11 mouse cellular contexts compared by ENCODE assay signal in the genomic region with DNA sequence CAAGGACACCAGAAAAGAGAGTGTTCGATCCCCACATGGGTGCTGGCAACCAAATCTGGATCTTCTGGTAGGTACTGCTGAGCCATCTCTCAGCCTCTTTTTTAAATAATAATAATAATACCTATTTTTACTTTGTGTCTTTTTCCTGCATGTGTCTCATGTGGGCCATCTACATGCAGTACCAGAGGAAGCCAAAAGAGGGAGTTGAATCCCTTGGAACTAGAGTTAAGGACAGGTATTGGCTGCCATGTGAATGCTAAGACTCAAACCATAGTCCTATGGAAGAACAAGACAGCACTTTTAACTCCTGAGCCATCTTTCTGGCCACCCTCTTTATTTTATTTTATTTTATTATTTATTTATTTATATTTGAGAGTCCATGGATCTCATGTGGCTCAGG. TPM values are rescaled to one million over a fixed set of nuclear protein-coding genes. Genes with fewer than 3 reads are reported as not detected.
DNase-seq lines count a peak whose midpoint lies in the region; ATAC-seq and TF ChIP-seq lines count a peak whose summit lies in the region.
"Had no signal": no experiment of that assay in that cellular context is flagged by ENCODE, and none has a peak within 500 bp of the region (broad histone marks: within the 10 kb centered on the region; RNA-seq: fewer than 3 reads in every experiment).

No protein-coding gene starts in this region.

- H3K4me3 ChIP-seq in kidney, embryonic 14.5 days (ENCODE audit: low read length) = no peak overlapping the region
- H3K4me3 ChIP-seq in MEL (ENCODE audit: control insufficient read depth in 1 of 2, insufficient read depth in 1 of 2, low read depth in 2 of 2, low read length in 2 of 2) = no peak overlapping the region
- no peak overlapping the region for H3K4me3 ChIP-seq in liver, embryonic 13.5 days (replicated peaks)
- H3K4me3 ChIP-seq in forebrain, embryonic 13.5 days = no peak overlapping the region
- H3K4me3 ChIP-seq: heart, embryonic 13.5 days had no signal

- H3K9ac ChIP-seq in kidney, embryonic 14.5 days (ENCODE audit: low read depth, low read length) = no peak overlapping the region
- no peak overlapping the region for H3K9ac ChIP-seq in MEL (ENCODE audit: control insufficient read depth, low read depth, low read length, poor library complexity, severe bottlenecking)
- H3K9ac ChIP-seq in liver, embryonic 13.5 days = no peak overlapping the region
- no peak overlapping the region for H3K9ac ChIP-seq in forebrain, embryonic 13.5 days
- H3K9ac ChIP-seq: heart, embryonic 13.5 days had no signal

- no peak for TF ChIP-seq EP300 in MEL (IDR thresholded peaks at IDR 0.05; ENCODE audit: low read depth in 1 of 2, low read length in 2 of 2)

- no peak overlapping the region for H3K27ac ChIP-seq in kidney, embryonic 14.5 days (ENCODE audit: low read depth, low read length)
- H3K27ac ChIP-seq in MEL (ENCODE audit: control insufficient read depth, low read depth, low read length) = no peak overlapping the region
- no peak overlapping the region for H3K27ac ChIP-seq in liver, embryonic 13.5 days
- no peak overlapping the region for H3K27ac ChIP-seq in forebrain, embryonic 13.5 days
- H3K27ac ChIP-seq: heart, embryonic 13.5 days had no signal

- peaks cover 8% of the 10 kb centered on the region for H3K4me1 ChIP-seq in kidney, embryonic 14.5 days (ENCODE audit: control insufficient read depth, insufficient read depth, low read length)
- H3K4me1 ChIP-seq in MEL (ENCODE audit: control insufficient read depth in 1 of 2, insufficient read depth in 2 of 2, low read length in 2 of 2) = no peaks in the 10 kb centered on the region
- peaks cover 15% of the 10 kb centered on the region for H3K4me1 ChIP-seq in liver, embryonic 13.5 days (replicated peaks)
- H3K4me1 ChIP-seq in forebrain, embryonic 13.5 days = peaks cover 28% of the 10 kb centered on the region

- H3K27me3 ChIP-seq in kidney, embryonic 14.5 days (ENCODE audit: control insufficient read depth, insufficient read depth, low read length) = no peaks in the 10 kb centered on the region
- H3K27me3 ChIP-seq in MEL (ENCODE audit: control insufficient read depth in 1 of 2, insufficient read depth in 2 of 2, low read length in 2 of 2) = no peaks in the 10 kb centered on the region
- H3K27me3 ChIP-seq in liver, embryonic 13.5 days = no peaks in the 10 kb centered on the region
- no peaks in the 10 kb centered on the region for H3K27me3 ChIP-seq in forebrain, embryonic 13.5 days
- H3K27me3 ChIP-seq: heart, embryonic 13.5 days had no signal

- DNase-seq in kidney, adult 9 months = peak; percentile 69
- DNase-seq in B cell, adult 2 months = peak; percentile 48 to 60
- DNase-seq in MEL (ENCODE audit: low read depth, low spot score) = peak; percentile 82
- peak; percentile 37 for DNase-seq in liver, embryonic 13.5 days
- no peak for DNase-seq in urinary bladder, postnatal 36 days (ENCODE audit: low spot score in 2 of 2)
- no peak for DNase-seq in urinary bladder, postnatal 25 days (ENCODE audit: low spot score)
- DNase-seq: cerebellum, adult 2 months had no signal

- no peaks in the 10 kb centered on the region; the same call in 1 of the 2 replicates for H3K79me2 ChIP-seq in MEL (ENCODE audit: control insufficient read depth, insufficient read depth, low read length, poor library complexity)

- ATAC-seq in kidney, embryonic 14.5 days (ENCODE audit: low FRiP score, low TSS enrichment) = no peak
- ATAC-seq in liver, embryonic 13.5 days (ENCODE audit: low read depth) = no peak
- ATAC-seq in forebrain, embryonic 13.5 days = no peak

- peaks cover 20% of the 10 kb centered on the region for H3K36me3 ChIP-seq in kidney, embryonic 14.5 days (ENCODE audit: control insufficient read depth, insufficient read depth, low read length)
- H3K36me3 ChIP-seq in MEL (ENCODE audit: control insufficient read depth in 1 of 2, insufficient read depth in 2 of 2, low read length in 2 of 2) = no peaks in the 10 kb centered on the region
- peaks cover 32% of the 10 kb centered on the region for H3K36me3 ChIP-seq in liver, embryonic 13.5 days
- H3K36me3 ChIP-seq in forebrain, embryonic 13.5 days (ENCODE audit: poor library complexity, severe bottlenecking) = peaks cover 34% of the 10 kb centered on the region

- TF ChIP-seq POLR2A in MEL (IDR thresholded peaks at IDR 0.05; ENCODE audit: control insufficient read depth in 1 of 2, insufficient read depth in 1 of 2, low read depth in 1 of 2, low read length in 2 of 2, poor library complexity in 1 of 2) = no peak

- peak; percentile 76 for TF ChIP-seq RAD21 in MEL (IDR thresholded peaks at IDR 0.05; ENCODE audit: low read depth, low read length)

- no peaks in the 10 kb centered on the region for H3K9me3 ChIP-seq in kidney, embryonic 14.5 days (ENCODE audit: control insufficient read depth, low read length)
- H3K9me3 ChIP-seq in MEL (replicated peaks; ENCODE audit: insufficient read depth, low read length) = no peaks in the 10 kb centered on the region
- H3K9me3 ChIP-seq in liver, embryonic 13.5 days (replicated peaks) = no peaks in the 10 kb centered on the region
- H3K9me3 ChIP-seq in forebrain, embryonic 13.5 days (replicated peaks) = no peaks in the 10 kb centered on the region
- H3K9me3 ChIP-seq: heart, embryonic 13.5 days had no signal

- no peak overlapping the region for H3K4me2 ChIP-seq in kidney, embryonic 14.5 days (replicated peaks; ENCODE audit: low read depth, low read length)
- no peak overlapping the region for H3K4me2 ChIP-seq in liver, embryonic 13.5 days
- H3K4me2 ChIP-seq in forebrain, embryonic 13.5 days = no peak overlapping the region
- H3K4me2 ChIP-seq: heart, embryonic 13.5 days had no signal

- TF ChIP-seq CTCF in MEL (IDR thresholded peaks at IDR 0.05 in 2 of 3, conservative IDR thresholded peaks at IDR 0.05 in 1 of 3; ENCODE audit: control insufficient read depth in 1 of 3, insufficient read depth in 1 of 3, low read depth in 2 of 3, low read length in 3 of 3, poor library complexity in 1 of 3, severe bottlenecking in 1 of 3) = peak; percentile 1 to 65 (median 63); a peak in 4 of 6 replicates

- 94% methylated on average over 1 of the region's 1 CpGs for WGBS in kidney, embryonic 14.5 days
- 82% methylated on average over 1 of the region's 1 CpGs for WGBS in liver, embryonic 13.5 days (ENCODE audit: insufficient replicate concordance)
- WGBS in forebrain, embryonic 13.5 days = 100% methylated on average over 1 of the region's 1 CpGs

TF ChIP-seq in MEL, 35 proteins besides CTCF, POLR2A, EP300 and RAD21 (continues in another document):
- no peak for TF ChIP-seq MAZ (IDR thresholded peaks at IDR 0.05; ENCODE audit: low read depth, low read length)
- no peak for TF ChIP-seq USF2 (IDR thresholded peaks at IDR 0.05; ENCODE audit: borderline replicate concordance in 1 of 2, insufficient read depth in 1 of 2, low read depth in 1 of 2, low read length in 2 of 2)
- TF ChIP-seq GABPA (IDR thresholded peaks at IDR 0.05; ENCODE audit: low read depth, low read length) = no peak
- no peak for TF ChIP-seq MEF2A (IDR thresholded peaks at IDR 0.05; ENCODE audit: extremely low read depth, insufficient replicate concordance, low read depth, low read length, poor library complexity, severe bottlenecking)
- TF ChIP-seq POLR2AphosphoS5 (IDR thresholded peaks at IDR 0.05; ENCODE audit: borderline replicate concordance, low read depth, low read length) = no peak
- no peak for TF ChIP-seq BHLHE40 (IDR thresholded peaks at IDR 0.05; ENCODE audit: borderline replicate concordance, low read depth, low read length)
- no peak for TF ChIP-seq CHD2 (IDR thresholded peaks at IDR 0.05; ENCODE audit: low read length)
- TF ChIP-seq ZNF384 (IDR thresholded peaks at IDR 0.05; ENCODE audit: low read depth, low read length) = no peak
- no peak for TF ChIP-seq ZKSCAN1 (IDR thresholded peaks at IDR 0.05; ENCODE audit: low read depth, low read length)
- TF ChIP-seq ELF1 (IDR thresholded peaks at IDR 0.05; ENCODE audit: low read depth, low read length) = no peak
- no peak for TF ChIP-seq ZMIZ1 (IDR thresholded peaks at IDR 0.05; ENCODE audit: low read depth, low read length)
- TF ChIP-seq TBP (IDR thresholded peaks at IDR 0.05; ENCODE audit: low read depth, low read length) = no peak
- 0 out of 2 replicates have a peak, but pooled peaks have one; percentile 28 for TF ChIP-seq MXI1 (IDR thresholded peaks at IDR 0.05; ENCODE audit: low read depth, low read length)
- no peak for TF ChIP-seq NELFE (IDR thresholded peaks at IDR 0.05; ENCODE audit: low read depth, low read length)
- TF ChIP-seq TCF12 (IDR thresholded peaks at IDR 0.05; ENCODE audit: low read depth, low read length) = no peak
- TF ChIP-seq ZC3H11A (IDR thresholded peaks at IDR 0.05; ENCODE audit: low read depth, low read length) = peak; percentile 58
- no peak for TF ChIP-seq MYB (IDR thresholded peaks at IDR 0.05; ENCODE audit: low read depth, low read length)
- TF ChIP-seq MYC (IDR thresholded peaks at IDR 0.05; ENCODE audit: low read depth, low read length) = 0 out of 2 replicates have a peak, but pooled peaks have one; percentile 58

RNA-seq across cellular contexts. Expression of a gene that starts 3.3 kb away (rescaled TPM):
- polyA plus RNA-seq in kidney, embryonic 14.5 days (2014; fragmentation: Nextera tagmentation; extraction: Ambion mirVana) = 63.1 and 77.4 TPM in 2 replicates
- total RNA-seq in MEL (2012; rRNA removed) = 19.9 and 22.1 TPM in 2 replicates
- polyA plus RNA-seq in MEL (2012; ENCODE audit: insufficient read depth in 1 of 2, insufficient read length in 2 of 2, low read depth in 1 of 2, low replicate concordance in 2 of 2, missing spikeins in 1 of 2) = 10 to 100 TPM in 1 of 2 experiments, not detected in 1; 22.5 TPM
- 78.9 and 108 TPM in 2 replicates for polyA plus RNA-seq in liver, embryonic 13.5 days (2015; fragmentation: Nextera tagmentation; extraction: Ambion mirVana)
- polyA plus RNA-seq in forebrain, embryonic 13.5 days (2015; fragmentation: Nextera tagmentation; extraction: Ambion mirVana) = 103 and 120 TPM in 2 replicates

RNA-seq across cellular contexts. Expression of a gene that starts 16.9 kb away (rescaled TPM):
- 13.3 and 24.4 TPM in 2 replicates for polyA plus RNA-seq in kidney, embryonic 14.5 days (2014; fragmentation: Nextera tagmentation; extraction: Ambion mirVana)
- total RNA-seq in MEL (2012; rRNA removed) = 8.6 and 9.5 TPM in 2 replicates
- 10 to 100 TPM in 1 of 2 experiments, not detected in 1; 14.7 TPM for polyA plus RNA-seq in MEL (2012; ENCODE audit: insufficient read depth in 1 of 2, insufficient read length in 2 of 2, low read depth in 1 of 2, low replicate concordance in 2 of 2, missing spikeins in 1 of 2)
- polyA plus RNA-seq in liver, embryonic 13.5 days (2015; fragmentation: Nextera tagmentation; extraction: Ambion mirVana) = 7.8 and 9.9 TPM in 2 replicates
- 43.4 and 46.0 TPM in 2 replicates for polyA plus RNA-seq in forebrain, embryonic 13.5 days (2015; fragmentation: Nextera tagmentation; extraction: Ambion mirVana)

RNA-seq across cellular contexts. Expression of a gene that starts 59.4 kb away (rescaled TPM):
- polyA plus RNA-seq in kidney, embryonic 14.5 days (2014; fragmentation: Nextera tagmentation; extraction: Ambion mirVana) = not detected in 2 replicates
- not detected in 2 replicates for total RNA-seq in MEL (2012; rRNA removed)
- not detected for polyA plus RNA-seq in MEL (2012; ENCODE audit: insufficient read depth in 1 of 2, insufficient read length in 2 of 2, low read depth in 1 of 2, low replicate concordance in 2 of 2, missing spikeins in 1 of 2)
- polyA plus RNA-seq in liver, embryonic 13.5 days (2015; fragmentation: Nextera tagmentation; extraction: Ambion mirVana) = not detected in 2 replicates
- polyA plus RNA-seq in forebrain, embryonic 13.5 days (2015; fragmentation: Nextera tagmentation; extraction: Ambion mirVana) = not detected in 2 replicates
- polyA plus RNA-seq: cerebellum, adult 2 months; heart, embryonic 13.5 days; limb, embryonic 14.5 days had no signal

Comparison
In these comparisons a context has a peak if more than half of its experiments do, and no peak if none do; other contexts are left out.
1. DNase-seq: peak in kidney, adult 9 months (single experiment), B cell, adult 2 months (2 of 2), MEL (single experiment) and liver, embryonic 13.5 days (single experiment); none in urinary bladder, postnatal 36 days (0 of 2) and urinary bladder, postnatal 25 days (single experiment).